Mouse (Mus musculus) MEL (cell line): ENCODE measurements at regions not wholly inside any gene's neighbourhood (a gene's known extent, or its start where the extent isn't known, plus 50 kb on each side); places are given as distances from the start of the nearest gene placed in this dataset.

Experiments
- BHLHE40 ChIP-seq: IDR thresholded peaks from 2 replicates; pipeline ENCODE4 v1.6.1; 2012; ENCODE audit warnings: low read depth, mild to moderate bottlenecking, inconsistent platforms, low read length, improper control_type of control experiment, borderline replicate concordance
- CTCF ChIP-seq, 3 experiments: IDR thresholded peaks in 2 of 3; conservative IDR thresholded peaks in 1 of 3; 2 replicates each; pipeline ENCODE4 v1.5.1; 2011 to 2012; ENCODE audit warnings: low read length in 3 of 3, low read depth in 2 of 3, mild to moderate bottlenecking in 2 of 3, improper control_type of control experiment in 1 of 3, inconsistent platforms in 1 of 3, mixed read lengths in 1 of 3, moderate library complexity in 1 of 3; ENCODE audit not compliant: control insufficient read depth in 1 of 3, insufficient read depth in 1 of 3, poor library complexity in 1 of 3, severe bottlenecking in 1 of 3
- EP300 ChIP-seq, 2 experiments: IDR thresholded peaks; 2 replicates each; pipeline ENCODE4 v1.6.1; 2011; ENCODE audit warnings: improper control_type of control experiment in 2 of 2, low read length in 2 of 2, low read depth in 1 of 2, mild to moderate bottlenecking in 1 of 2
- MAZ ChIP-seq: IDR thresholded peaks from 2 replicates; pipeline ENCODE4 v1.6.1; 2012; ENCODE audit warnings: low read depth, mild to moderate bottlenecking, inconsistent platforms, low read length, improper control_type of control experiment
- TCF12 ChIP-seq: IDR thresholded peaks from 2 replicates; pipeline ENCODE4 v1.6.1; 2014; ENCODE audit warnings: low read depth, mild to moderate bottlenecking, inconsistent platforms, low read length, improper control_type of control experiment, moderate library complexity

GRCm38 (mm10) chr13:30048260-30048859, 62.5 kb upstream of the E2f3 start:
- no peak for TF ChIP-seq CTCF (IDR thresholded peaks at IDR 0.05 in 2 of 3, conservative IDR thresholded peaks at IDR 0.05 in 1 of 3; ENCODE audit: control insufficient read depth in 1 of 3, insufficient read depth in 1 of 3, low read depth in 2 of 3, low read length in 3 of 3, poor library complexity in 1 of 3, severe bottlenecking in 1 of 3)
- TF ChIP-seq EP300 (IDR thresholded peaks at IDR 0.05; ENCODE audit: low read depth in 1 of 2, low read length in 2 of 2): no peak
- TF ChIP-seq TCF12: no peak
- no peak for TF ChIP-seq MAZ
- TF ChIP-seq BHLHE40: no peak
